Mouse (Mus musculus) heart, adult 8-10 months (tissue): ENCODE results near the gene Rab14. TPM values are rescaled to one million over a fixed set of nuclear protein-coding genes. Genes with fewer than 3 reads are reported as not detected.

ENCODE experiments used
- DNase-seq: peaks from one replicate; pipeline ENCODE4 v3.0.0; 2022; ENCODE audit warnings: low spot score
- total RNA-seq, 4 experiments: library from RNA; stranded (reverse); gene quantifications; 2 replicates each; pipeline ENCODE4 v1.2.4; 2022

Rab14 gene
- 100 to 1,000 TPM; 120 to 139 (median 132) TPM for total RNA-seq

DNA sequence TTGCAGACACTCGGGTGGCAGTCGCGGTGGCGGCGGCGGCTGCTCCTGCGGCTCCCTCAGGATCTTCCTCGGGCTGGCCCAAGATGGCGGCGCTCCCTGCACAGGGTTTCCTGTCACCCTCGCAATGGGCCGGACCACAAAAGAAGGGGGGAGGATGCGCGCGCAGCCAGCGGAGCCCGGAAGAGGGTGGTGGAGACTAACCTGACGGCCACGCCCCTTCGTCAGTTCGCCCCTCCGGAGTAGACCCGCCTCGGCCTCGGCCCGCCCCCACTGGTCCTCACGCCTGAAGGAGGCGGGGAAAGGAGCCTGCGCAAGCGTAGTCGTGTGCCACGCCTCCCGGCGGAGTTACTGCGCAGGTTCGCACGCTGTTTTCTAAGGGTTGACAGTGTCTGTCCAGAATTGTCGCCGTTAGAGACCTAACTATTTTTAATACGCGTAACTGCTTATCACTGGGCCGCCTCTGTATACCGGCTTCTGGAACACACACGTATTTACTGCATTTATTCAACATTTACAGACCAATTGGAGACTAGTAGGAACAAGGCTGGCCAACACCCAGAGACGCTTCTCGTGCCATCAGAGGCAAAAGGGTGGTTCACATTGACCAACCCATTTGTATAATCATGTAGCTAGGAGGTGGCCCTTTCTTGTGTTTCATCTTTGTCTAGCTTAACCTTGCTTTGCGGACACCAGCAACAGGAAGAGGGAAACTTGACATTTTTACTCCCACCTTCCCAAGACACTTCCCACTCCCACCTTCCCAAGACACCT lies at the start of gene Rab14:
Gene Rab14 (minus strand): TSS at position 223 of the 771 bp plus-strand sequence.
- DNase-seq: peak; percentile 99

- no peak for DNase-seq
Observed at GRCm38 (mm10) chr2:35247763-35248162, 46.8 kb upstream of the Rab14 start.

DNA sequence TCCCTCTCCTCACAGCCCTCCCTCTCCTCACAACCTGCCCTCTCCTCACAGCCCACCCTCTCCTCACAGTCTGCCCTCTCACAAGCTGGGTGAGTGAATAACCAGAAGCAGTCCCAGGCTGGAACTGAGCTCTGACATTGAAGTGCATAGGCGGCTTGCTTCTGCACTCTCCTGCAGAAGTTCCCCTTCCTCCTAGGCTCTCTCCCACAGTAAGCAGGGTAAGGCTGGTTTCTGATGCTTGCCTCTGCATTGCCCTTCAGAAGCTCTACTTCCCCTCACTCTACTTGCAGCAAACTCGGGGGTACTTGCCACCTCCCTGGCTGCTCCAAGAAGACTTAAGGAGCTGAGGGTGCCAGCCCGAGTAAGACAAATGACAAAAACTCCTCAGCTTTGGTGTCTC lies 43.3 kb upstream of the Rab14 start:
- no peak for DNase-seq

DNA sequence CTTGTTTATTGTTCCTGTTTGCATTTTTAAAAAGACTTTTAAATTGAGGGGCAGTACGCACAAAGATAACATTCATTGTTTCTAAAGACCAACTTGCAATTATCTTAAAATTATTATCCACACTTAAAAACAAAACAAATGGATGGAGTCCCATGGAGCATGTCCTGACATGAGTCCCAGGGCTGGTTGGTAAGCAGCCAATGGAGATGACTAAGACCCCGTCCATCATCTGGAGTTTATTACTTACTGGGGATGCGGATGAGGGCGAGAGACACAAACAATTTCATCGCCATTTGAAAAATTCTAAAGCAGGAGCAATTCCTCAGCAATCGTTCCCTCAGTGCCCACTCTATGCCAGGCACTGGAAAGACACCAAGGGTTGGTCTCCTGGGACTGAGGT lies 34.1 kb upstream of the Rab14 start:
- DNase-seq: no peak

GRCm38 (mm10) chr2:35233898-35234297 lies 33.0 kb upstream of the Rab14 start:
- no peak for DNase-seq

GRCm38 (mm10) chr2:35232595-35233445 lies 31.9 kb upstream of the Rab14 start:
- no peak for DNase-seq

DNA sequence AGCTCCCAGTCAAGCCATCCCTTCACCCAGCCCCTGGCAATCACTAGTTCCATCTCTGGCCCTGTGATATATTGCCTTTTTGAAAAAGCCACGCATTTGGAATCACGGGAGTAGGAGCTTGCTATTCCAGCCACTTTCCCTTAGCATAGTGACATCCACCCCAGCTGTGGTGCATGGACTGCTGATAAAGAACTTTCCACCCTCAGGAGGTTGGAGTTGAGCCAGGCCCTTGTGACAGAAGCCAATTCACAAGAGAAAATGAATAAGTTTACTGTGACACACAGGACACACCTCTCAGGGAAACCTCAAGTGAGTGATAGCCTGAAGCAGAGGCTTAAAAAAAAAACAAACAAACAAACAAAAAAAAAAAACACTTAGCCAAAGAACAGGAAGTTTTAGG lies 31.0 kb upstream of the Rab14 start:
- DNase-seq: peak; percentile 49

GRCm38 (mm10) chr2:35230215-35230614 lies 29.3 kb upstream of the Rab14 start:
- no peak for DNase-seq

- DNase-seq: no peak
Observed at GRCm38 (mm10) chr2:35228145-35228544, 27.2 kb upstream of the Rab14 start.

- DNase-seq: no peak
Observed at GRCm38 (mm10) chr2:35224285-35224684, 23.4 kb upstream of the Rab14 start.

DNA sequence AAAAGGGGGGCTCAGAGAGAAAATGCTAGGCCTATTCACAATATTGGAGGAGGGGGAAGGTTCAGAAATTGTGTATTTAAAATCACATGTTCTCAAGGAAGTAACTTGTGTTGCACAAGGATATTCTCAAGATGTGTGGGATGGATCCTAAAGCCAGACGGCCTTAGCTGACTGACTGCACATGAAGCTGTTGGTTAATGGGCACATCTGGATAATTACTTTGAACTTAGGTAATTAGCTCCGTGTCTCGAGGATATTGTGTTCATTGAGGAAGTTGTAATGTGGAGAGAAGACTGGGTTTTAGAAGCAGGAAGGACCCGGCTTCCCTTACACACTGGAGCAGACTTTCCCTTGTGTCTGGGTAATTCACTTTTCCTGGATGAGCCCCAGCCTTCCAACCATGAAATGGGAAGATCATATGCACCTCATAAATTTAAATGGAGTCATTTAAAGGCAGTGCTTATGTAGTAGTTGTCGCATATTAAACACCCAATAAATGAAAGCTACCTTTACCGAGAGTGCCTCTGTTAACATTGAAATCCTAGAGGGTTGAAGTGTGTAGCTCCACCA lies 22.0 kb upstream of the Rab14 start:
- no peak for DNase-seq

DNA sequence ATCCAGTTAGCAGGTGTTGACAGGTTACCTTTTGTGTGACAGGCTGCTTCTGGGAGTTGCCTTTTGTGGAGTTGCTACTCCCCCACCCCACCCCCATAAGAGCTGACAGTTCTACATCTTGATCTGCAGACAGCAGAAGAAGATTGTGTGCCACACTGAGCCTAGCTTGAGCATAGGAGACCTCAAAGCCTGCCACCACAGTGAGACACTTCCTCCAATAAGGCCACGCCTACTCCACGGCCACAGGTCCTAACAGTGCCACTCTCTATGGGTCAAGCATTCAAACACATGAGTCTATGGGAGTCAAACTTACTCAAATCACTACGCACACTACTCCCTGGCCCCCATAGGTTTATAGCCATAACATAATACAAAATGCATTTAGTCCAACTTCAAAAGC lies 17.8 kb upstream of the Rab14 start:
- no peak for DNase-seq

GRCm38 (mm10) chr2:35216701-35217100 lies 15.8 kb upstream of the Rab14 start:
- DNase-seq: no peak

- DNase-seq: no peak
Observed at GRCm38 (mm10) chr2:35215363-35215762, 14.4 kb upstream of the Rab14 start.

GRCm38 (mm10) chr2:35214881-35215358 lies 14.0 kb upstream of the Rab14 start:
- DNase-seq: peak; percentile 81

DNA sequence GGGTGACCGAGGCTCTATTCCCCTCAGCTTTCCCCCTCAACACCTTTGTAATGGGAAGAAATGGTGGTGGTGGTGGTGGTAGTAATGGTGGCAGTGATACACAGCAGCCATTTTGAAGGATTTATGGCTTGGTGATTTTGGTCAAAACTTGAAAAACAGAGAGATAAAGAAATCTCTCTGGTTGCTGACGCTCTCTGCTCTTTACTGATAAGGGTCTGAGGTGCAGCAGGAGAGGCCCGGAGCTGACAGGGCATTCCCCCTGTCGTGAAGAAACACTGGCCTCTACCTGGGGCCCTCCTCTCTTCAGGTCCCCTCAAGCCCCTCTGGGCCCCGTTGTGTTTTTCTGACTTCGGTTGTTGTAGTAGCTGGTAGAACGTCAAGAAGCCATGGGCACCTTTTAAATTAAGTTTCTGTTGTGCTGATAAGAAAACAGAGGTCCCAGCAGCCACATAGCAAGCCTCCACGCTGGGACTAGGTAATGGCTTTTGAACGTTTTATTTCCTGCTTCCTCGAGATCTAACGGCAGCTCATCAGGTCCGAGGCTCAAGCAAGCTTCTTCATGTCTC lies 12.5 kb upstream of the Rab14 start:
- no peak for DNase-seq

- no peak for DNase-seq
Observed at GRCm38 (mm10) chr2:35211681-35212080, 10.8 kb upstream of the Rab14 start.

GRCm38 (mm10) chr2:35208931-35209665 lies 8.2 kb upstream of the Rab14 start:
- DNase-seq: no peak

- DNase-seq: no peak
Observed at GRCm38 (mm10) chr2:35208054-35208453, 7.1 kb upstream of the Rab14 start.

- DNase-seq: no peak
Observed at GRCm38 (mm10) chr2:35206761-35207160, 5.8 kb upstream of the Rab14 start.

GRCm38 (mm10) chr2:35203729-35204128 lies 2.8 kb upstream of the Rab14 start:
- no peak for DNase-seq
